Mouse (Mus musculus) spleen, postnatal 10 days (tissue): ENCODE results near the gene Necab3.

Experiments used
- DNase-seq, 2 experiments: peaks; one replicate each; pipeline ENCODE4 v3.0.0; 2021 to 2022; ENCODE audit warnings: low spot score in 2 of 2

The Necab3 gene

GRCm38 (mm10) chr2:154543567-154544347 is 14.9 kb downstream of the Necab3 start:
- DNase-seq = no peak

GRCm38 (mm10) chr2:154541630-154542029 is 17.1 kb downstream of the Necab3 start:
- no peak for DNase-seq

DNA sequence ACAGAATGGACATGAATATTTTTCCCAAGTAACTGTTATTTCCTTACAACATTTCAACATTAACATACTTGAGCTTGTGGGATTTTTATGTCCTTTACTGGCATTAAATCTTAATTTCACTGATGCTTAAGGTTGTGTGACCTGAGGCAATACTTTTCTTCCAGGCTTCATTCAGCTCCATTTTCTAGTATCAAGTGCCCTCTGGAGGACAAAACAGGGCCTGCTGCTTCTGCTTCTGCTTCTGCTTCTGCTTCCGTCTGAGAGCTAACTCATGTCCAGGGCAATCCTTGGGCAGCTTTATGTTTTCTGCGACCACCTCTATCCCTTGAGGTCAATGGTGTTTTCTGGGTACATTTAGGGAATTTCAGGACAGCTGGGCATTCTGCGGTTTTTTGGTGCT is 19.0 kb downstream of the Necab3 start:
- DNase-seq = peak in 1 of 2 experiments; percentile 55

DNA sequence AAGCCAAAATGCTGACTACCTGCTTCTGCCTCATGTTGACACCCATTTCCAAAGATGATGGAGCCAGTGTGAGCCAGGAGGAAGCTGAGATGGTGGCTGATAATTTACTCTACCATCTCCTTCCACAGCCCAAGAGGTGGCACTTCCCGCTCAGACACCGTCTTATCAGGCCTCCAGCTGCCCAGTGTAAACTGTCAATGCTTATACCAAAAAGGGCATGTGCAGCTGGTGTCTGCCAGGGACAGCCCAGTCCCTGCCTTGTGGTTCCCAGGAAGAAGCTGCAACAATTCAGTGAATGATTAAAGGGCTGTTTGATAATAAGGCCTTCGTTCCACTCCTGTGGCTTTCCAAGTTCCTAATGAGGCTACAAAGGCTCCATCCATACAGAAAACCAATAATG is 20.0 kb downstream of the Necab3 start:
- no peak for DNase-seq

GRCm38 (mm10) chr2:154538310-154538709 is 20.4 kb downstream of the Necab3 start:
- DNase-seq = no peak

- no peak for DNase-seq
These were observed 23.9 kb downstream of the Necab3 start for GRCm38 (mm10) chr2:154534704-154535270.

DNA sequence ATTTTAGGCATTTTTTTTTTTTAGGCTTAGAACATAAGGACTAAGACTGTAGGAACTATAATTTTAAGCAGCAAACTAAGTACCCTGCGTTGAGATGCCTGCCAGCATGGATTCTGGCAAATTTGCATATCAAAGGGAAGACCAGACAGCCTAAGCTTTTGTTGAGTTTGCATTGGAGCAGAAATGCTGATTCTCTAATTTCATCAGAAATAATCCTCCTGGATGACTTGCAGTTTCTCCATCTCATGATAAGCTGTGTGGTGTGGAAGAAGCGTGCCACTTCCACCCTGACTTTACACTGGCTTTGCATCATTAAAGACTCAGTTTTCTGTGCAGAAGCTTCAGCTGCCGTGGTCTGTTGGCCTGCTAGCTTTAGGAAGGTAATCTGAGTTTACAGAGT is 25.8 kb downstream of the Necab3 start:
- no peak for DNase-seq

DNA sequence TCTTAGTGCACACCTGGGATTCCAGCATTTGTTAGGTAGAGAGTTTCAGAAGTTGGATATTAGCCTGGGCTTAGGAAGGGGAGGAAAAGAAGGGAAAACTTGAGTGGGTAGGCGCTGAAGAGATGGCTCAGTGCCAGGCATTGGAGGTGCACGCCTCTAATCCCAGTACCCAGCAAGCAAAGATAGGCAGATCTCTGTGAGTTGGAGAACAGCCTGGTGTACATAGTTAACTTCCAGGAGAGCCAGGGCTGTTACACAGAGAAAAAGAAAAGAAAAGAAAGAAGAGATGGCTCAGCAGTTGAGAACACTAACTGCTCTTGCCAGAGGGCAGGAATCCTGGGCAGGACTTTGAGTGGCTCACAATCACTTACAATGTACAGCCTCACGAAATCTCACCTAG is 32.2 kb downstream of the Necab3 start:
- no peak for DNase-seq

- no peak for DNase-seq
These were observed 33.4 kb downstream of the Necab3 start for GRCm38 (mm10) chr2:154525285-154525684.

GRCm38 (mm10) chr2:154522334-154522733 is 36.4 kb downstream of the Necab3 start:
- no peak for DNase-seq

- no peak for DNase-seq
These were observed 37.2 kb downstream of the Necab3 start for GRCm38 (mm10) chr2:154521449-154521848.

GRCm38 (mm10) chr2:154517424-154517823 is 41.3 kb downstream of the Necab3 start:
- no peak for DNase-seq

DNA sequence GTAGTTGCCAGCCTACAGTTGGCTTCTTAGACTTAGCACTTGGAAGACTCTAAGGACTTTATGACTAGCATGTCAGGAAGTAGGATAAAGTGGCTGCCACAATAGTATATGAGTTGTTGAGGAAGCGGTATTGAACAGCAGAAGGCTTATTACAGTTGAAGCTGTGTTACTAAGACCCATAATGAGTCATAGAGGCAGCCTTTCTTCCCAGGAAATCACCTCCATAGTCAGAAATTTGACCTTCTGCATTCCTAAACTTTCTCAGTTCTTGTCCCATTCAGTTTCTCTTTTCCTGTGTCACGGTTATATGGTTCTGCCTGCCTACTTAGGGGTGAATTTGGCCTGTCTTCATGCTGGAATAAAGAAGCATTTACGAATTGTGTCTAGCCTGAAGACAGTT is 41.7 kb downstream of the Necab3 start:
- no peak for DNase-seq

- no peak for DNase-seq
These were observed 48.5 kb downstream of the Necab3 start for GRCm38 (mm10) chr2:154510141-154510540.

DNA sequence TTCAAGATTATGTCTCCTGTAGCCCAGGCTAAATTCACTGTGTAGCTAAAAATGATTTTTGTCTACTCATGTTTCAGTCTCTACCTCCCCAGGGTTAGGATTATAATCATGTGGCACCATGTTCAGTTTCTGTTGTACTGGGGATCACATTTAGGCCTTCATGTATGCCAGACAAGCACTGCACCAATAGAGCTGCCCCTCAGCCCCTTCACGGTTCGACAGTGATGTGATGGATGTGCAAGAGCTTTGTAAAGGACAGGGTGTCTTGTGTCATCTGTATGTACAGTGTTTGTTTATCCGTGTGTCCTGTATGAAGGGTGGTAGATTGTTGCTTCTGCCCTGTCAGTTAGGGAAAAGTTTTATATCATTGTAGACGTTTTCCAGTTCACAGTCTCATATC is 50.2 kb downstream of the Necab3 start:
- no peak for DNase-seq

DNA sequence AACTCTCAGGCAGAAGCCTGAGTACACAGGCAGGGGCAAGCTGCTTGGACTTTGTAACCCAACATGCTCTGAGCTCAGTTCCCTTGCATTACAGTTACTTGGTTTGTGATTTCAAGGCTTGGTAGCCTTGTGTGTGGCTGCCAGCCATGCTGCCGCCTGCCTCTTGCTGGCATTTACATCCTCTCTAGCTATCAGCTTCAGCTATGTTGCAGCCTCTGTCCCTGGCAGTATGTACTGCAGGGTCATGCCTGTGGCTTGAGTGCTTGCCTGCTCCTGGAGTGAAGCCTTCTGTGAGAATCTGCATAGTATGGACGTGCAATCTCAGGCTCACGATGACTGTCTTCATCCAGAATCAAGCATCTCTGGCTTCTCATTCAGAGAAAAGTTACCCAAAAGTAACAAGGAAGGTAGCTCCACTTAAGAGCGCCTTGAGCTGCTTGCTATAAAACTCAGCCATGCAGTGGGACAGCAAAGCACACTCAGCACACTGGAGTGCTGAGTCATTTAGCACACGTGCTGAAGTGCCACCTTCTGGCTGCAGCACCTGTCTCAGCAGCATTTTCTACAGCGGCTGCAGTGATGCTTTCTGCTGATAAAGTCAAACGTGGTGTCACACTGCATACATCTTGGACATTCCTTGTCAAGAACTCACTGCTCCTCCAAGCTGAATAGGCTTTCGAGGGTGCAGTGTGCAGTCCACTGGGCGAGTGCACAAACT is 51.0 kb downstream of the Necab3 start:
- no peak for DNase-seq

- DNase-seq = no peak
These were observed 51.6 kb downstream of the Necab3 start for GRCm38 (mm10) chr2:154507076-154507475.

DNA sequence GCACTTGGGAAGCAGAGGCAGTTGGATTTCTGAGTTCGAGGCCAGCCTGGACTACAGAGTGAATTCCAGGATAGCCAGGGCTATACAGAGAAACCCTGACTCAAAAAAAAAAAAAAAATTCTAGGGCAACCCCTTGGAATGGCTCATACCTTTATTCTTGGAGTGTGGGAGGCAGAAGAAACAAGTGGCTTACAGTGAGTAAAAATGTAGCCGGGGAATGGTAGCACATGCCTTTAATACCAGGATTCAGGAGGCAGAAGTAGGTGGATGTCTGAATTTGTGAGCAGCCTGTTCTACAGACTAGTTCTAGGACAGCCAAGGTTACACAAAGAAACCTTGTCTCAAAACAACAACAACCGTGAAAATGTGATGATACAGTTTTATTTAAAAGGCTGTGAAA is 57.9 kb downstream of the Necab3 start:
- no peak for DNase-seq

DNA sequence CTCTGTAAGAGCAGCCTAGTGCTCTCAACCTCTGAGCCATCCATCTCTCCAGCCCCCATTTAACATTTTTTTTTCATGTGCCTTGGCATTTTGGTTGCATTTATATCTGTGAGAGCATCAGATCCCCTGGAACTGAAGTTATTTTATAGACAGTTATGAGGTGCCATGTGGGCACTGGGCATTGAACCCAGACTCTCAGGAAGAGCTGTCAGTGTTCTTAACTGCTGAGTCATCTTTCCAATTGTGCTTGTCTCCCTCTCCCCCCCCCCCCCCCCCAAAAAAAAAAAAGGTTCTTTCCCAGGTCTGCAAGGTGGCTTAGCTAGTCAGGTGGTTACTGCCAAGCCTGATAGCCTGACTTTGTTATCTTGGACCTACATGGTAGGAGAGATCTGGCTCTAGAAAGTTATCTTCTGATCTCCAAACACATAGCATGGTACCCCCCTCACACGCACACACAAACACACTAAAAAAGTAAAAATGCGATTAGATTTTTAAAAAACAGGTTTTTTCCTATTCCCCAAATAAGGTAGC is 58.9 kb downstream of the Necab3 start:
- no peak for DNase-seq

DNA sequence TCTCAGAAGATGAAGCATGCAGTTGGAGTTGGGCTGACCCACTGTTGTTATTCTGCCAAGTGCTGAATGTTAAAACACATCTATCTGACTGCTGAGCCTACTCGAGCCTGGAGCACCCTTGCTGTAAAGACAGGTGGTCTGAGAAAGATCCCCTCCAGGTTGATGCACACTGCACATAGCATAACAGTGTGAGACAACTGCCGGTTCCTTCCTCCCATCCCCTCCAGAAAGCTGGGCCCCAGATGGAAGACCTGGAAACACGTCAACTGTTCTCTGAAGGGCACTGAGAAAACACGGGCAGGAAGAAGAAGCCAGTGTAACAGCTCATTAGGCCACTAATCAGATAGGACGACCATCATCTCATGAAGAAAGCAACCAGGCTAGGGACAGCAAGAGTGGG is 60.1 kb downstream of the Necab3 start:
- DNase-seq = no peak

- DNase-seq = no peak
These were observed 63.7 kb downstream of the Necab3 start for GRCm38 (mm10) chr2:154495021-154495420.
